Mouse (Mus musculus) thymus, postnatal 36 days (tissue): ENCODE measurements around the gene Vsig2.

Source experiments
- DNase-seq, 2 experiments: peaks; one replicate each; pipeline ENCODE4 v3.0.0; 2022; ENCODE audit warnings: mixed read lengths in 2 of 2

Gene Vsig2

GRCm38 (mm10) chr9:37536851-37537250 is 2.2 kb upstream of the Vsig2 start:
- DNase-seq, result no peak

GRCm38 (mm10) chr9:37537658-37538250 is 1.3 kb upstream of the Vsig2 start:
- DNase-seq, result no peak

GRCm38 (mm10) chr9:37540226-37540625 is 1.2 kb downstream of the Vsig2 start:
- no peak for DNase-seq

GRCm38 (mm10) chr9:37540701-37541575 is 1.9 kb downstream of the Vsig2 start:
- DNase-seq, result no peak

- no peak for DNase-seq
Measured at GRCm38 (mm10) chr9:37541851-37542642, 3.0 kb downstream of the Vsig2 start.

- DNase-seq, result no peak
Measured at GRCm38 (mm10) chr9:37543869-37544440, 4.9 kb downstream of the Vsig2 start.

GRCm38 (mm10) chr9:37544447-37545165 is 5.6 kb downstream of the Vsig2 start:
- DNase-seq, result peak; percentile 60 to 68

GRCm38 (mm10) chr9:37545166-37545610 is 6.1 kb downstream of the Vsig2 start:
- no peak for DNase-seq

- no peak for DNase-seq
Measured at GRCm38 (mm10) chr9:37545847-37546452, 6.9 kb downstream of the Vsig2 start.

GRCm38 (mm10) chr9:37546889-37547288 is 7.8 kb downstream of the Vsig2 start:
- no peak for DNase-seq

GRCm38 (mm10) chr9:37550435-37550834 is 11.4 kb downstream of the Vsig2 start:
- no peak for DNase-seq

GRCm38 (mm10) chr9:37551751-37552531 is 12.9 kb downstream of the Vsig2 start:
- no peak for DNase-seq

GRCm38 (mm10) chr9:37552536-37553293 is 13.7 kb downstream of the Vsig2 start, which contains the start of gene Nrgn:
Gene Nrgn (minus strand): TSS chr9:37552904.
- peak; percentile 67 to 73 for DNase-seq

- DNase-seq, result no peak
Measured at GRCm38 (mm10) chr9:37554279-37554678, 15.2 kb downstream of the Vsig2 start.

GRCm38 (mm10) chr9:37554838-37555748 is 16.0 kb downstream of the Vsig2 start, which contains the start of gene Siae:
Gene Siae (plus strand): TSS chr9:37555698.
- no peak for DNase-seq

GRCm38 (mm10) chr9:37556366-37556765 is 17.3 kb downstream of the Vsig2 start:
- DNase-seq, result no peak

- no peak for DNase-seq
Measured at GRCm38 (mm10) chr9:37560617-37561016, 21.6 kb downstream of the Vsig2 start.

GRCm38 (mm10) chr9:37563805-37564204 is 24.8 kb downstream of the Vsig2 start:
- DNase-seq, result no peak

- no peak for DNase-seq
Measured at GRCm38 (mm10) chr9:37567019-37567418, 28.0 kb downstream of the Vsig2 start.
